Mouse (Mus musculus) intestine, postnatal 0 days (tissue): Measurements from ENCODE around the gene Ogdh. TPM values are rescaled to one million over a fixed set of nuclear protein-coding genes. Genes with fewer than 3 reads are reported as not detected.

ENCODE experiments used
- ATAC-seq: fragments of 200-750 bp; cut with Nextera tagmentation; 2 replicates; pipeline ENCODE4 v1.8.0; 2017; ENCODE audit warnings: mild to moderate bottlenecking, moderate TSS enrichment, moderate library complexity
- H3K27ac ChIP-seq: fragments of 300-500 bp; sonication (generic); 2 replicates; pipeline ENCODE4 v1.5.1; 2014; ENCODE audit warnings: mild to moderate bottlenecking, low read depth, low read length, moderate library complexity
- H3K27me3 ChIP-seq: fragments of 300-500 bp; sonication (generic); replicated peaks from 2 replicates; pipeline ENCODE4 v1.6.1; 2014; ENCODE audit warnings: low read length, mixed read lengths; ENCODE audit not compliant: control insufficient read depth, insufficient read depth
- H3K36me3 ChIP-seq: fragments of 300-500 bp; sonication (generic); 2 replicates; pipeline ENCODE4 v1.6.1; 2014; ENCODE audit warnings: mild to moderate bottlenecking, moderate library complexity; ENCODE audit not compliant: control insufficient read depth, insufficient read depth
- H3K4me1 ChIP-seq: fragments of 300-500 bp; sonication (generic); replicated peaks from 2 replicates; pipeline ENCODE4 v1.6.1; 2014; ENCODE audit warnings: antibody characterized with exemption, low read length, mixed read lengths; ENCODE audit not compliant: control insufficient read depth, insufficient read depth
- H3K4me2 ChIP-seq: fragments of 300-500 bp; sonication (generic); replicated peaks from 2 replicates; pipeline ENCODE4 v1.6.1; 2014; ENCODE audit warnings: low read depth, mild to moderate bottlenecking, moderate library complexity
- H3K4me3 ChIP-seq: fragments of 300-500 bp; sonication (generic); 2 replicates; pipeline ENCODE4 v1.5.1; 2014; ENCODE audit warnings: low read depth, low read length
- H3K9ac ChIP-seq: fragments of 300-500 bp; sonication (generic); 2 replicates; pipeline ENCODE4 v1.6.1; 2014; ENCODE audit warnings: mild to moderate bottlenecking, low read depth, low read length
- H3K9me3 ChIP-seq: fragments of 300-500 bp; sonication (generic); 2 replicates; pipeline ENCODE4 v1.6.1; 2016; ENCODE audit warnings: mixed run types; ENCODE audit not compliant: control insufficient read depth
- CTCF ChIP-seq: sonication (generic); IDR thresholded peaks from 2 replicates; pipeline ENCODE4 v1.5.1; 2016; ENCODE audit warnings: low read depth, mild to moderate bottlenecking, control low read depth, antibody characterized with exemption, moderate library complexity
- WGBS: fragments of 180-500 bp; shearing (Covaris S2); extraction: QIAGEN DNeasy Blood & Tissue Kit; methylation state at CpG from one replicate; pipeline ENCODE4 v1.1.7; 2014; 5-methylcytosine and 5-hydroxymethylcytosine counted together
- polyA plus RNA-seq: library from polyadenylated mRNA; unstranded; fragments of >200 nt; fragmentation: Nextera tagmentation; extraction: Ambion mirVana; gene quantifications from 2 replicates; pipeline ENCODE4 v1.2.1, GENCODE M21; 2015

The Ogdh gene
- polyA plus RNA-seq, 1 experiment from 2014 or later = 141 TPM

- H3K36me3 ChIP-seq = peaks cover 18% of the 10 kb centered on the region
- H3K9ac ChIP-seq = peak within 1 kb of the TSS; percentile 74
- WGBS = under 1% methylated on average over 39 of the region's 39 CpGs
- ATAC-seq = peak; percentile 89
- H3K27ac ChIP-seq = peak within 1 kb of the TSS; percentile 85
- H3K4me2 ChIP-seq = peak within 1 kb of the TSS; percentile 94
- H3K4me3 ChIP-seq = peak within 1 kb of the TSS; percentile 93
- no peaks in the 10 kb centered on the region for H3K9me3 ChIP-seq
- peak; percentile 95 for TF ChIP-seq CTCF
- H3K27me3 ChIP-seq = no peaks in the 10 kb centered on the region
- H3K4me1 ChIP-seq = no peaks in the 10 kb centered on the region; the same call in 1 of the 2 replicates
Observed at GRCm38 (mm10) chr11:6274387-6275093, 16.9 kb upstream of the Ogdh start, which contains the start of gene Tmed4. TSS of gene Tmed4 (minus strand) at chr11:6274870.

- ATAC-seq = peak; percentile 39; the same call in 1 of the 2 replicates
- no peak for TF ChIP-seq CTCF
- H3K4me2 ChIP-seq = peak overlapping the region; percentile 94
- H3K36me3 ChIP-seq = peaks cover 18% of the 10 kb centered on the region
- peak overlapping the region; percentile 93 for H3K4me3 ChIP-seq
- 0 out of 2 replicates have a peak, but pooled peaks cover 2% of the 10 kb centered on the region for H3K9me3 ChIP-seq
- peak overlapping the region; percentile 46 for H3K9ac ChIP-seq
- 25% methylated on average over 7 of the region's 7 CpGs for WGBS
- peak overlapping the region; percentile 64 for H3K27ac ChIP-seq
- H3K27me3 ChIP-seq = no peaks in the 10 kb centered on the region
- H3K4me1 ChIP-seq = no peaks in the 10 kb centered on the region; the same call in 1 of the 2 replicates
Observed at GRCm38 (mm10) chr11:6275094-6275484, 16.3 kb upstream of the Ogdh start.

GRCm38 (mm10) chr11:6276466-6276865 lies 15.0 kb upstream of the Ogdh start:
- 77% methylated on average over 3 of the region's 3 CpGs for WGBS

GRCm38 (mm10) chr11:6282940-6283339 lies 8.5 kb upstream of the Ogdh start:
- Histone ChIP-seq H3K4me2 (no peak overlapping the region), H3K9ac (no peak overlapping the region), H3K4me3 (no peak overlapping the region), H3K9me3 (0 out of 2 replicates have a peak, but pooled peaks cover 5% of the 10 kb centered on the region), H3K27ac (no peak overlapping the region), H3K36me3 (no peaks in the 10 kb centered on the region), H3K4me1 (no peaks in the 10 kb centered on the region), H3K27me3 (no peaks in the 10 kb centered on the region)
- no peak for ATAC-seq
- 81% methylated on average over 3 of the region's 3 CpGs for WGBS
- no peak for TF ChIP-seq CTCF

More at GRCm38 (mm10) chr11:6276466-6276865, 15.0 kb upstream of the Ogdh start:
- Histone ChIP-seq H3K36me3 (peaks cover 7% of the 10 kb centered on the region; the same call in 1 of the 2 replicates), H3K27ac (no peak overlapping the region), H3K4me1 (no peaks in the 10 kb centered on the region; the same call in 1 of the 2 replicates), H3K4me3 (no peak overlapping the region), H3K9me3 (0 out of 2 replicates have a peak, but pooled peaks cover 5% of the 10 kb centered on the region), H3K9ac (no peak overlapping the region), H3K27me3 (no peaks in the 10 kb centered on the region), H3K4me2 (no peak overlapping the region)
- TF ChIP-seq CTCF = no peak
- ATAC-seq = no peak

GRCm38 (mm10) chr11:6290138-6290537 lies 1.3 kb upstream of the Ogdh start:
- no peaks in the 10 kb centered on the region for H3K36me3 ChIP-seq
- 96% methylated on average over 3 of the region's 3 CpGs for WGBS
- no peak overlapping the region for H3K4me3 ChIP-seq
- peaks cover 4% of the 10 kb centered on the region; the same call in 1 of the 2 replicates for H3K4me1 ChIP-seq
- no peaks in the 10 kb centered on the region for H3K9me3 ChIP-seq
- H3K9ac ChIP-seq = no peak overlapping the region
- no peak for ATAC-seq
- no peak overlapping the region for H3K4me2 ChIP-seq
- TF ChIP-seq CTCF = no peak
- H3K27me3 ChIP-seq = no peaks in the 10 kb centered on the region
- H3K27ac ChIP-seq = no peak overlapping the region

- H3K9me3 ChIP-seq = no peaks in the 10 kb centered on the region
- no peak overlapping the region for H3K27ac ChIP-seq
- ATAC-seq = no peak
- H3K4me3 ChIP-seq = peak overlapping the region; percentile 65
- H3K36me3 ChIP-seq = no peaks in the 10 kb centered on the region
- peaks cover 4% of the 10 kb centered on the region; the same call in 1 of the 2 replicates for H3K4me1 ChIP-seq
- peak overlapping the region; percentile 69 for H3K4me2 ChIP-seq
- H3K9ac ChIP-seq = peak overlapping the region; percentile 89; the same call in 1 of the 2 replicates
- H3K27me3 ChIP-seq = no peaks in the 10 kb centered on the region
- no peak for TF ChIP-seq CTCF
- 49% methylated on average over 3 of the region's 3 CpGs for WGBS
Observed at GRCm38 (mm10) chr11:6290883-6291282, 550 bp upstream of the Ogdh start.
